Mouse (Mus musculus): ENCODE measurements around the gene Ccnc.

Gene Ccnc

GRCm38 (mm10) chr4:21793631-21794030 lies 66.1 kb downstream of the Ccnc start:
- DNase-seq (ENCODE audit: extremely low spot score, low read depth, low spot score), result no peak

- DNase-seq (ENCODE audit: extremely low spot score, low read depth, low spot score), result no peak
Observed at GRCm38 (mm10) chr4:21801013-21801412, 73.5 kb downstream of the Ccnc start.

GRCm38 (mm10) chr4:21801620-21802019 lies 74.1 kb downstream of the Ccnc start:
- DNase-seq (ENCODE audit: extremely low spot score, low read depth, low spot score), result no peak

GRCm38 (mm10) chr4:21807204-21807603 lies 79.7 kb downstream of the Ccnc start:
- DNase-seq (ENCODE audit: extremely low spot score, low read depth, low spot score), result no peak

Measured in hindlimb bud, embryonic 11.5 days (tissue).